Mouse (Mus musculus): ENCODE results near the gene Erf. TPM values are rescaled to one million over a fixed set of nuclear protein-coding genes. Genes with fewer than 3 reads are reported as not detected.

Erf gene
- total RNA-seq, 2 experiments from 2014 or later, result 65.1 to 75.6 TPM

- DNase-seq (ENCODE audit: low spot score in 2 of 2), result peak; percentile 95 to 98
- intact Hi-C loops (cut with DNase I), result loop anchor here (1.0 to 2.0 kb wide), 2 partner anchors 15 to 34 kb away; partner anchors contain the start of gene Pafah1b3
Measured at GRCm38 (mm10) chr7:25281734-25282601, 31.4 kb upstream of the Erf start.

- intact Hi-C loops (cut with DNase I), result no loop called here
- DNase-seq (ENCODE audit: low spot score in 2 of 2), result no peak
Measured at GRCm38 (mm10) chr7:25281166-25281733, 30.7 kb upstream of the Erf start.

- intact Hi-C loops (cut with DNase I), result no loop called here
- DNase-seq (ENCODE audit: low spot score in 2 of 2), result peak in 1 of 2 experiments; percentile 69
Measured at GRCm38 (mm10) chr7:25279861-25280791, 29.6 kb upstream of the Erf start.

GRCm38 (mm10) chr7:25279076-25279860 is 28.7 kb upstream of the Erf start:
- intact Hi-C loops (cut with DNase I), result no loop called here
- peak; percentile 92 to 93 for DNase-seq (ENCODE audit: low spot score in 2 of 2)

- intact Hi-C loops (cut with DNase I), result loop anchor here (1.0 kb wide), 2 partner anchors 29 to 40 kb away; no protein-coding TSS in a partner anchor
- DNase-seq (ENCODE audit: low spot score in 2 of 2), result peak; percentile 88 to 94
Measured at GRCm38 (mm10) chr7:25278341-25279075, 27.9 kb upstream of the Erf start.

- intact Hi-C loops (cut with DNase I), result loop anchor here (1.0 kb wide), 2 partner anchors 29 to 40 kb away; no protein-coding TSS in a partner anchor
- no peak for DNase-seq (ENCODE audit: low spot score in 2 of 2)
Measured at GRCm38 (mm10) chr7:25277998-25278340, 27.4 kb upstream of the Erf start.

GRCm38 (mm10) chr7:25277405-25277804 is 26.8 kb upstream of the Erf start:
- intact Hi-C loops (cut with DNase I), result no loop called here

GRCm38 (mm10) chr7:25275555-25276298 is 25.2 kb upstream of the Erf start:
- intact Hi-C loops (cut with DNase I), result no loop called here
- no peak for DNase-seq (ENCODE audit: low spot score in 2 of 2)

More at GRCm38 (mm10) chr7:25277405-25277804, 26.8 kb upstream of the Erf start:
- no peak for DNase-seq (ENCODE audit: low spot score in 2 of 2)

GRCm38 (mm10) chr7:25274996-25275395 is 24.4 kb upstream of the Erf start:
- intact Hi-C loops (cut with DNase I), result no loop called here

GRCm38 (mm10) chr7:25274571-25274970 is 24.0 kb upstream of the Erf start:
- no peak for DNase-seq (ENCODE audit: low spot score in 2 of 2)
- intact Hi-C loops (cut with DNase I), result no loop called here

More at GRCm38 (mm10) chr7:25274996-25275395, 24.4 kb upstream of the Erf start:
- no peak for DNase-seq (ENCODE audit: low spot score in 2 of 2)

GRCm38 (mm10) chr7:25273259-25274241 is 23.0 kb upstream of the Erf start:
- intact Hi-C loops (cut with DNase I), result no loop called here
- no peak for DNase-seq (ENCODE audit: low spot score in 2 of 2)

GRCm38 (mm10) chr7:25272445-25273258 is 22.1 kb upstream of the Erf start:
- intact Hi-C loops (cut with DNase I), result no loop called here
- DNase-seq (ENCODE audit: low spot score in 2 of 2), result no peak

GRCm38 (mm10) chr7:25271651-25272444 is 21.3 kb upstream of the Erf start:
- intact Hi-C loops (cut with DNase I), result no loop called here
- no peak for DNase-seq (ENCODE audit: low spot score in 2 of 2)

GRCm38 (mm10) chr7:25270652-25271633 is 20.4 kb upstream of the Erf start:
- intact Hi-C loops (cut with DNase I), result no loop called here
- no peak for DNase-seq (ENCODE audit: low spot score in 2 of 2)

Data from left cerebral cortex, postnatal 25 days (tissue).